Mouse (Mus musculus) forelimb bud, embryonic 11.5 days (tissue): ENCODE results near the gene Ror1.

Source experiments
- DNase-seq: peaks from one replicate; pipeline ENCODE4 v3.0.0-alpha.2; 2012; ENCODE audit warnings: low read depth, low spot score

The Ror1 gene

DNA sequence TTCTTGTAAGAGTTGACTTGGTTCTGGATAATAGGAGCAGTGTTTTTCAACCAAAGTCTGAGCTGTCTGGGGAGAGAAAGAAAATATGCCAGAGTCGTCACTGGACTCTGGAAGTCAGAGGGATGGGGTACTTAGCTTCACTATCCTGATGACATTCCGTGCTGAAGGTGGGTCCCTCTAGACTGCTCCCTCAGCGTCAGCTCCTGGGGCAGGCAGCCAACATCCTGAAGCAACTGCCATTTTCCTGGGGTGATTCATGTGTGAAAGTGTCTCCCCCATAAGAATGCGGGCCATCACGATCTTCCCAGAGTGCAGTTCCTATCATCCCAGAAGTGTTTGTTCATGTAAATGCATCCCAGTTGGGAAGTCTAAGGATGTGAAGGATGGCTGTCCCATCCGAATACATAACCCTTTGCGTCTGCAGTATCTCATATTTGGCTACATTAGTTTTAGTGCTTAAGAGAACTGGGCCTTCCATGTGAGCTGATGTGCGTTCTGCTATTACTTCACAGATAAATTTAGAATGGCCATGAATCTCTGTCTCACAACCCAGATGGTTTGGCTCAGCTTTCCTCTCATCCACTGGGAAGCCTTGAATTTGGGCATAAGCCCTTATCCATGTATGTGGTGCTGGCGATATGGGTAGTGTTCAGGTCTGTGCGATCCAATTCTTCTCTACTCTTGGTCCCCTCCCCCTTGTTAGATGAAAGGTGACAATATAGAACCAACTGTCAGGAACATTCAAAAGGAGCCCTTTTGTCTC, 216.4 kb downstream of the Ror1 start:
- no peak for DNase-seq

DNA sequence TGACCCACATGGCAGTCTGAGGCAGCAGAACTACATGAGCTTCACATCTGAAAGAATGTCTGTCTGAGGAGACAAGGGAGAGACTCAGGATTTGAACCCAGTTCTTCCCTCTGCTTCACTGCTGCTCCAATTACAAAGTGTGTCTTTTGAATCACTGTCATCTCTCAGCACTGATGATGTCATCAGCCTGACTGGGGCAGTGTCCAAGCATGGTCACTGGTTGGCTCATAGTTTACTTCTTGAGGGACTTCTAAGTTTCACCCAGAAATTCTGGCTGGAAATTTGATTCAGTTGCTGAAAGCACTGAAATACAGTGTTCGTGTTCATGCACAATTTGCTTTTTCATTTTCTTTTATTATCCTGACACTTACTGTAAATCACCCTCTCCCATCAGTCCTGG, 219.5 kb downstream of the Ror1 start:
- DNase-seq: no peak

DNA sequence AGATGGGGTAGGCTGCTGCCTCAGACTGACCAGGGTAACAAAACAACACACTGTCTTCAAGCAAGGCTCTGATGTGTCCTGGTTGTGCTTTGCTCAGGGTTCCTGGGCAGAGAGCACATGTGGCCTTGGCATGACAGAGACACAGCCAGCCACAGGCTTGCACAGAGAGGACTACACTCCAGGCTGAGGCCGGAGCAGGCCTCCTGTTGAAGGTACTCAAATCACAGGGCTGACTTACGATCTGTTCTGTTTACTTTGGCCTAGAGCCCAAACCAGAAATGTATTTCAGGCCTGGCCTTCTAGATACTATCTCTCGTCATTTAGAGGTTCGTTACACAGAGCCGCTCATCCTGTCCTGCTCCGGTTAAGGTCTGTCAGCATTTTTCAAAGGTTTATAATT, 226.2 kb downstream of the Ror1 start:
- DNase-seq: no peak

GRCm38 (mm10) chr4:100324719-100325515, 229.3 kb downstream of the Ror1 start:
- DNase-seq: peak; percentile 69

- no peak for DNase-seq
Measured at GRCm38 (mm10) chr4:100328361-100328970, 232.9 kb downstream of the Ror1 start.

- DNase-seq: no peak
Measured at GRCm38 (mm10) chr4:100335168-100335567, 239.6 kb downstream of the Ror1 start.

DNA sequence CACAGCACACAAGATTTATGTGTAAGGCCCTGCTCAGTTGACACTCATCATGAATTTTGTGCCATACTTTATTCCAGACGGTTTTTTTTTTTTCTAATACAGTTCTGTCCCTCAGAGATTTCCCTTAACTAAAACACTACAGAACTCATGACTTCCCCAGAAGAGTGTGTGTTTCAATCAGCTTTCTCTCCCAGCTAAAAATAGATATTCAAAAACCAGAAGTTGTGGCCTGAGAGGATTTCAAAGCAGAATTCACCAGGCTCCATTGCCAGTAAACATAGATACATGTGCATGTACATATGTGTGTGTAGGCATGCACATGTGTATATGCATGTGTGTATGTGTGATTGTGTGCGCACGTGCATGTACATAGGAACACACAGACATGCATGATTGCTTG, 252.2 kb downstream of the Ror1 start:
- no peak for DNase-seq

GRCm38 (mm10) chr4:100350106-100350795, 254.7 kb downstream of the Ror1 start:
- no peak for DNase-seq

- DNase-seq: no peak
Measured at GRCm38 (mm10) chr4:100351797-100352290, 256.3 kb downstream of the Ror1 start.

DNA sequence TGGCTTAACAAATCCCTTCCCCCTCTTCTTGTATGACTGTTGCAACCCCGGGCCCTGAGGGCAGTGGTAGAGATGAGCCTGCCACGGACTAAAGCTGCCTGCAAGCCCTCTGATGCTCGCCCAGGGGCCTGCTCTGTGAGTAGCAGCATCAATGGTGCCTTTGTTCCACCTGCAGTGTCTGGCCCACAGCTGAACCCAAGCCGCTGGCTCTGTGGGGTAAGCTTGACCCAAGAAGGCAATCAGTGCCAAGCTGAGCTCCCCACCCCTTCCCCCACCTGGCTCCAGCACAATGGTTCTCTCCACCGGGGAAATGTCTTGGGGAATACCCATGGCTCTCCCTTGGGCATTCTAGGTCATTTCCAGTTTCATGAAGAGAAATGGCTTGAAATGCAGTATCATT, 260.0 kb downstream of the Ror1 start:
- peak; percentile 19 for DNase-seq

DNA sequence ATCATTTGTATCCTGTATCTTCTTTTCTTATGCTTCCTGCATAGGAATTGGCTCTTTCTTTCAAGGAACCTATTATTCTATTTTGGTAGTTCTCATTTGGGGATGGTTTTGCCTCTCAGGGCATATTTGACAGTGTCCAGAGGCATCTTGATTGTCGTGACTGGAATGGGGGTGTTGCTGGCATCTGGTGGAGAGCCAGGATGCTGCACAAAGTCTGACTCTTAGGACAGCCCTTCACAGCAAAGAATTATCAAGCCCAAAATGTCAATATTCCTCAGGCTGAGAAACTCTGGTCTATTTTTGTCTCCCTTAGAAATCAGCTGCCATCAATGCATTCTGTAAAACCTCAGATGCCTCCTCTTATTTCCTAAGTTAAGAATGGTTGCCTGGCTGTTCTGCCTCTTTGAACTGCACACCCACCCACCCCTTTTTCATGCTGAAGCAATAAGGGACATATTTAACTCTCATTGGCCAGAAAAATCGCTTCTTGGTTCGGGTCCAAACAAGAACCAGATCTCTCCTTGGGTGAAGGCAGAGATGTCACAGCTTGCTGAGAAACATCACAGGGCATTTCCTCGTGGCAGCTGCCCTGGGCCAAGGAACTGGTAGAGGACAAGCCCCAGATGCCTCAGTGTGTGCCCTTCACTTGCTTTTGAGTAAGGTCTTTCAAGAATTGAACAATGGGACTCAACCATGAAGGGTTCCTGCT, 262.4 kb downstream of the Ror1 start:
- DNase-seq: no peak

DNA sequence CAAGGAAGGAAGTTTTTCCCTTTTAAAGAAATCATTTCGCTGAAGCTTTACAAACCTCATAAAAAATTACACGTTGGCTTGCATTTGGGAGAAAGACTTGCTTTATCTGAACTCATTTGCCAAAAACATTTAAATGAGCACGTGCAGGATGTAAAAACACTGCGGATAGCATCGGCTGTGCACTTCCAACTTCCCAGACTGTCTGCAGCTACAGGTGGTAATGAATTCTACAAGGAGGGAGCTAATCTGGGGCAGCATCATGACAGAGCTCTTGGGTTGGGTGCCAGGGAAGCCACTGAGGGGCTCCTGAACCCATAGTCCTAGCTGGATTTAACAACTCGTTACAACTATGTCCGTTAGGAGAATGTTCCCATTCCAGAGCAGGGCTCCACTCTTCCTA, 268.1 kb downstream of the Ror1 start:
- no peak for DNase-seq

GRCm38 (mm10) chr4:100368691-100369090, 273.1 kb downstream of the Ror1 start:
- no peak for DNase-seq

GRCm38 (mm10) chr4:100369541-100370174, 274.1 kb downstream of the Ror1 start:
- DNase-seq: no peak

DNA sequence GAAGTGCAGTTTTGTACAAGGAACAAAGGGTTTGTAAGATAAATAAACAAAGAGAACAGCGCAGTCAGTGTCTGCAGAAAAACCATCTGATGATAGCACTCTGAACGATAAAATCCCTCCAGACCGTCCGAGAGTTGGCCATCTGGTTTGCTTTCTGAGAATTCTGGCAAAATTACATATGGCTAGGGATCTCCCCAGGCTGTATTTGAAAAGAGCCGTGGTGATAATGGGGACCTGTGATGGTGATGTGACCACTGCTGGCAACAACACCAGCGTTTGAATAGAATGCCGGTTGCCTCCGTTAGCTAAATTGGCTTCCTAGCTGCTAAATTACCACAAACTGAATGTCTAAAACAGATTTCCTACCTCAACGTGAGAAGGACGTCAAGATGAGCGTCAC, 277.2 kb downstream of the Ror1 start:
- no peak for DNase-seq

DNA sequence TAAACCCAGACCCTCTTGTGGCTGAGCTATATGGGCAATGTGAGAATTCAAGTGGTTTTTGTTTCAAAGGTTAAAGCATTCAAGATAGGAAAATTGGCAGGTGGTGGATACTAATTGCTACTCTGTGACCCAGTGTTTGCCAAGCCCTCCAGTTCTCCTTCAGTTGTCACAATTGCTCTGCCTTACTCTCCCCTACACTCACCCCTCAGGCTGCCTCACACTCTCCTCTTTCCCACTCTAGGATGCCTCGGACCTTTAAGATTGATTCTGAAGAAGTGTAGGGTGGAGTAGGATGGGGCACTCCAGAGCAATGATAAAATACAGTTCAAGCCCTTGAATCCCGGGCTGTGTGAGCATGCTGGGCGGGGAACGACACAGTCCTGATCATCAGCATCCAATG, 278.2 kb downstream of the Ror1 start:
- no peak for DNase-seq

GRCm38 (mm10) chr4:100375286-100375685, 279.7 kb downstream of the Ror1 start:
- DNase-seq: no peak

- no peak for DNase-seq
Measured at GRCm38 (mm10) chr4:100376163-100376562, 280.6 kb downstream of the Ror1 start.

DNA sequence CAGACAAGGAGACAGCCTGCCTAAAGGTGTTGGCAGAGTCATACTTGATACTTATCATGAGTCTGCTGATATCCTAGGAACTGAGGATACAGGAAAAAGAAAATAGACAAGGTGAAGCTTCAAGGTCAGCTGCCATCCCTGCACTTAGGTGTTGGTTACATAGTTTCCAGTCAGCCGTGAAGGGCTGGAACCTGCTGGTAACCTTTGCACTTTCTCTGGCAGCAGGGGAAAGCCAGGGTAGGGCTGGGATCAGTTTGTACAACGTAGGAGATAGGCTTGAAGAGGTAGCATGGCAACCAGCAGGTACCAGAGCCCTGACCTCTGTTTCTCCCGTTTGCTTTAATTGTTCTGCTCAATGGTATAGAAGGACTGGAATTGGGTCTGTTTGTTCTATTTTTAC, 281.6 kb downstream of the Ror1 start:
- DNase-seq: no peak

GRCm38 (mm10) chr4:100377996-100378395, 282.4 kb downstream of the Ror1 start:
- DNase-seq: no peak

GRCm38 (mm10) chr4:100381760-100382159, 286.2 kb downstream of the Ror1 start:
- DNase-seq: no peak
